Mouse (Mus musculus) neural tube, embryonic 11.5 days (tissue): Measurements from ENCODE around the gene Kcnip4. TPM values are rescaled to one million over a fixed set of nuclear protein-coding genes. Genes with fewer than 3 reads are reported as not detected.
A peak's percentile ranks its signal among the peaks of the same experiment; 100 is the strongest.

ENCODE experiments used
- ATAC-seq: fragments of 200-750 bp; cut with Nextera tagmentation; 2 replicates; pipeline ENCODE4 v1.8.0; 2017; ENCODE audit warnings: moderate number of reproducible peaks, mild to moderate bottlenecking, moderate TSS enrichment, moderate library complexity; ENCODE audit not compliant: insufficient read depth, low FRiP score, low TSS enrichment
- DNase-seq: peaks from one replicate; pipeline ENCODE4 v3.0.0-alpha.2; 2015; ENCODE audit warnings: low spot score
- H3K27ac ChIP-seq: fragments of 300-500 bp; sonication (generic); 2 replicates; pipeline ENCODE4 v1.5.1; 2014; ENCODE audit warnings: low read depth, mild to moderate bottlenecking, low read length
- H3K27me3 ChIP-seq: fragments of 300-500 bp; sonication (generic); 2 replicates; pipeline ENCODE4 v1.6.1; 2014; ENCODE audit warnings: mild to moderate bottlenecking, low read length, mixed read lengths; ENCODE audit not compliant: control insufficient read depth, insufficient read depth
- H3K36me3 ChIP-seq: fragments of 300-500 bp; sonication (generic); 2 replicates; pipeline ENCODE4 v1.6.1; 2014; ENCODE audit warnings: mild to moderate bottlenecking, low read length, moderate library complexity, mixed read lengths; ENCODE audit not compliant: control insufficient read depth, insufficient read depth
- H3K4me1 ChIP-seq: fragments of 300-500 bp; sonication (generic); 2 replicates; pipeline ENCODE4 v1.6.1; 2014; ENCODE audit warnings: low read length, mixed read lengths; ENCODE audit not compliant: control insufficient read depth, insufficient read depth
- H3K4me2 ChIP-seq: fragments of 300-500 bp; sonication (generic); 2 replicates; pipeline ENCODE4 v1.6.1; 2014; ENCODE audit warnings: low read depth, mild to moderate bottlenecking, moderate library complexity
- H3K4me3 ChIP-seq: fragments of 300-500 bp; sonication (generic); 2 replicates; pipeline ENCODE4 v1.5.1; 2014; ENCODE audit warnings: low read depth, low read length
- H3K9ac ChIP-seq: fragments of 300-500 bp; sonication (generic); 2 replicates; pipeline ENCODE4 v1.6.1; 2014; ENCODE audit warnings: mild to moderate bottlenecking, low read length
- H3K9me3 ChIP-seq: fragments of 300-500 bp; sonication (generic); 2 replicates; pipeline ENCODE4 v1.6.1; 2016; ENCODE audit warnings: low read length; ENCODE audit not compliant: control insufficient read depth
- WGBS: fragments of 180-500 bp; shearing (Covaris S2); extraction: QIAGEN DNeasy Blood & Tissue Kit; methylation state at CpG from one replicate; pipeline ENCODE4 v1.1.7; 2014; 5-methylcytosine and 5-hydroxymethylcytosine counted together
- polyA plus RNA-seq: library from polyadenylated mRNA; unstranded; fragments of >200 nt; fragmentation: Nextera tagmentation; extraction: Ambion mirVana; gene quantifications from 2 replicates; pipeline ENCODE4 v1.2.1, GENCODE M21; 2014

The Kcnip4 gene
- 1.8 and 2.6 TPM in 2 replicates for polyA plus RNA-seq

DNA sequence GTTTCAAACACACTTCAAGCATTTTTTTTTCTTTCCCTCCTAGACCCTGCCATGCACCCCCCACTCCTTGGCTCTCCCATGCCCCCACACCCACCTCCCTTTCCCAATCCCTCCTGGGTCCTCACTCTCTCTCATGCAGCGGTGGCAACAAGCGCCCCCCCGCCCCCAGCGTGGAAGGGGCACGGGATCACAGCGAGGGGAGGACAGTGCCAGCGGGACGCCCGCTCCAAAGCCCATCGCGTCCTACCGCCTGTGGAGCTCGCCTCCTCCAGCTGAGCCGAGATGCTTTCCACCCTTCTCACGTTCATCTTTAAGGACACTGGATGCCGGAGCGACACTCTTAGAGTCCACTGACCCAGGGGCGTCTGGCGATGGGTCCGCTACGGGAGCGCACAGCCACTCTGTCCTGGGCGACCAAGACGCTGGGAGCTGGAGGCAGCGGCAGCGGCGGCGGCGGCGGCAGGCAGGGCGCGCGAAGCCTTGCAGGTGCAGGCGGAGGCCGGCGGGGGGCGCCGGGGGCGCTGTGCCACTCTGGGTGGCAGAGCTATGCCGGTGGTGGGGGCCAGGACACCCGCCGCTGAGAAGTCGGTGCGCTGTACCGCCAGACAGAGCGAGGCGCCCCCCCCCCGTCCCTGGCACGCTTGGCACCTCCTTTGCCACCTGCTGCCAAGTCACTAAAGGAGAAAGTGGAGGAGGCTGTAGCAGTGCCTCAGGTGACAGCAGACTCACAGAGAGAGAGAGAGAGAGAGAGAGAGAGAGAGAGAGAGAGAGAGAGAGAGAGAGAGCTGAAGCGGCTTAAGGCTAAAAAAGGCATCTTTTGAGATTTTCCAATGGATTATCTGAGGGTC is at the start of gene Kcnip4:
Kcnip4 (minus strand) TSS at position 514 of the 848 bp plus-strand sequence.
- no peaks in the 10 kb centered on the region for H3K9me3 ChIP-seq
- WGBS: 2% methylated on average over 37 of the region's 50 CpGs

GRCm38 (mm10) chr5:49571876-49572275 is 47.2 kb upstream of the Kcnip4 start:
- no peak overlapping the region for H3K27ac ChIP-seq

More for the DNA sequence above, at the start of gene Kcnip4:
- Histone ChIP-seq H3K27ac (no peak within 1 kb of the TSS), H3K4me1 (no peaks in the 10 kb centered on the region), H3K36me3 (no peaks in the 10 kb centered on the region), H3K4me3 (peak within 1 kb of the TSS; percentile 44), H3K27me3 (no peaks in the 10 kb centered on the region), H3K4me2 (peak within 1 kb of the TSS; percentile 97), H3K9ac (peak within 1 kb of the TSS; percentile 50; the same call in 1 of the 2 replicates)
- ATAC-seq (peak; percentile 88), DNase-seq (peak; percentile 69)

GRCm38 (mm10) chr5:49563751-49564150 is 39.0 kb upstream of the Kcnip4 start:
- no peaks in the 10 kb centered on the region for H3K4me1 ChIP-seq
- WGBS: 94% methylated on average over 4 of the region's 4 CpGs

More at GRCm38 (mm10) chr5:49571876-49572275, 47.2 kb upstream of the Kcnip4 start:
- H3K4me1 ChIP-seq: no peaks in the 10 kb centered on the region
- H3K9ac ChIP-seq: no peak overlapping the region
- no peak overlapping the region for H3K4me2 ChIP-seq
- no peaks in the 10 kb centered on the region for H3K27me3 ChIP-seq
- WGBS: 82% methylated on average over 4 of the region's 4 CpGs
- ATAC-seq (no peak), DNase-seq (no peak)
- no peaks in the 10 kb centered on the region for H3K36me3 ChIP-seq
- no peaks in the 10 kb centered on the region for H3K9me3 ChIP-seq
- no peak overlapping the region for H3K4me3 ChIP-seq

DNA sequence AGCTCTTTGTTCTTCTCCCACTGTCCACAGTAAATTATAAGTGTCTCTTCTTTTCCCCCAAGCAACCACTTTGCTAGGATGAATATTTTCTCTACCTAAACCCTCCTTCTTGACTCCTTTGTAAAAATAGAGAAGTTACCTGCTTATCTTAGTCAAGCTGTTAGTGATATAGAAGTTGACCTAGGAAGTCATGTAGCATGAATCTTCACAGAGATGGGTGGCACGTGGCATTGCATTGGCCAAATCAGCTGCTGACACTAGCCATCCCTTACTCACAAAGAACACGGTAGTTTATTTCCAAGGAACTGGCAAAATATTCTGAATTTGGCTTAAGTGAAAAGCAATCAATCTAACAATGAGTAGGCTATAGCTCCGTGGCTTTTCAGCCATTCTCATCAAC is 32.7 kb upstream of the Kcnip4 start:
- no peak for DNase-seq

More at GRCm38 (mm10) chr5:49563751-49564150, 39.0 kb upstream of the Kcnip4 start:
- Histone ChIP-seq H3K27me3 (no peaks in the 10 kb centered on the region), H3K27ac (no peak overlapping the region), H3K9ac (no peak overlapping the region), H3K9me3 (no peaks in the 10 kb centered on the region), H3K36me3 (no peaks in the 10 kb centered on the region), H3K4me3 (no peak overlapping the region), H3K4me2 (no peak overlapping the region)
- DNase-seq: no peak
- no peak for ATAC-seq

DNA sequence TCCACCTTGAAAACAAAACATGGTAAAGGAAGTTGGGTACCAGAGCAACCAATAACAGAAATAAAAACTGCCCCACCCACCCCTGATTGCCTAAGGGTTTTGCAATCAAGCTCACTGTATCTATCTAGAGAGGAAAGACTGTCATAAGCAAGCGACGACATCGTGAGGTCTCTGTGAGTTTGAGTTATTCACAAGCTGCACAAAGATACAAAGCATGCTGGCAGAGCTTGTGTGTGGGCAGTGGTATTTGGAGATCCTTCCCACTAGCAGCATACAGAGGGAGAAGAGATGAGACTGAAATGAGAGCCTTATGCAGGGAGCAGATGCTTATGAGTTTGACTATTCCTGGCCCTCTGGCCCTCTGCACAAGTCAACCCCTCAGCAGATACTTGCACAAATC is 23.2 kb upstream of the Kcnip4 start:
- no peak overlapping the region for H3K4me3 ChIP-seq
- H3K9me3 ChIP-seq: no peaks in the 10 kb centered on the region
- H3K9ac ChIP-seq: no peak overlapping the region
- H3K4me2 ChIP-seq: no peak overlapping the region
- no peaks in the 10 kb centered on the region for H3K36me3 ChIP-seq
- no peaks in the 10 kb centered on the region for H3K4me1 ChIP-seq
- H3K27me3 ChIP-seq: no peaks in the 10 kb centered on the region
- 86% methylated on average over 3 of the region's 3 CpGs for WGBS
- H3K27ac ChIP-seq: no peak overlapping the region
- no peak for ATAC-seq
- no peak for DNase-seq

More for the DNA sequence above, 32.7 kb upstream of the Kcnip4 start:
- 81% methylated on average over 3 of the region's 3 CpGs for WGBS
- Histone ChIP-seq H3K4me3 (no peak overlapping the region), H3K9me3 (no peaks in the 10 kb centered on the region), H3K27me3 (no peaks in the 10 kb centered on the region), H3K36me3 (no peaks in the 10 kb centered on the region), H3K4me1 (no peaks in the 10 kb centered on the region), H3K9ac (no peak overlapping the region), H3K27ac (no peak overlapping the region), H3K4me2 (no peak overlapping the region)
- ATAC-seq: no peak

DNA sequence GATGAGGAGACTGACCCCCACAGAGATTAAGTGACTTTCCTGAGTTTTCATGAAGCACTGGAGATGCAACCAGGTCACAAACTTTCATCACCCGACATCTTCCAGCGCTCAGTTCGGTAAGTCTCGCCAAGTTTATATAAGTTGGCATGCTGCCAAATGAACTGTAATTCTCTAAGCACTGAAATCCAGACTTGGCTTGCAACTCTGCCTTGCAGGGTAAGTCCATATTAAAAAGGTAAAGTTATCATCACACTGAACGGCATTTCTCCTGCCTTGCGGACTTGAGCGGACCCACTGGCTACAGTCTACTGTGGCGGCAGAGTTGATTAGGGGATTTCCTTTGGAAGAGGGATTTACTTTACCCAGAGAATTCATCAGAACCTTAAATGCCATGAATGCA is 4.7 kb upstream of the Kcnip4 start:
- H3K9me3 ChIP-seq: no peaks in the 10 kb centered on the region
- ATAC-seq (no peak), DNase-seq (no peak)
- H3K27ac ChIP-seq: no peak overlapping the region
- H3K4me3 ChIP-seq: no peak overlapping the region
- 96% methylated on average over 8 of the region's 8 CpGs for WGBS
- no peak overlapping the region for H3K4me2 ChIP-seq
- H3K27me3 ChIP-seq: no peaks in the 10 kb centered on the region
- H3K36me3 ChIP-seq: no peaks in the 10 kb centered on the region
- no peaks in the 10 kb centered on the region for H3K4me1 ChIP-seq
- no peak overlapping the region for H3K9ac ChIP-seq

DNA sequence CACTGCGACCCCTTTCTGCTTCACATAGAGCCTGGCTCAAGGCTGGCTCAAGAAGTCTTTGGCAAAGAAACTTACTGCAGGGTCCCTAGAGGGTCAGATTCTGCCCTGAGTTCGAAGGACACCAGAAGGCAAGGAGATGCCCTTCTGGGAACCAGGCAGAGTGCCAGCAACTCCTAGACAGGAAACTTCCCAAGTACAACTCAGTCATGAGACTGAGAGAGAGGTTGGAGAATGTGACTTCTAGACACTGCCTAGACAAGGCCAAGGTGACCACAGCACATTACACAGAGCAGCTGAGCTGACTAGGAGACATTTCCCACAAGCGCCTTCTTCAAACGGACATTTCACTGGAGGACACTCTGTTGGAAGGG is 520 bp upstream of the Kcnip4 start:
- Histone ChIP-seq H3K27ac (no peak overlapping the region), H3K36me3 (no peaks in the 10 kb centered on the region), H3K4me3 (no peak overlapping the region), H3K9ac (no peak overlapping the region), H3K27me3 (no peaks in the 10 kb centered on the region), H3K9me3 (no peaks in the 10 kb centered on the region), H3K4me1 (no peaks in the 10 kb centered on the region), H3K4me2 (no peak overlapping the region)
- DNase-seq (no peak), ATAC-seq (no peak)
- whole genome bisulfite sequencing: 71% methylated on average over 4 of the region's 4 CpGs

DNA sequence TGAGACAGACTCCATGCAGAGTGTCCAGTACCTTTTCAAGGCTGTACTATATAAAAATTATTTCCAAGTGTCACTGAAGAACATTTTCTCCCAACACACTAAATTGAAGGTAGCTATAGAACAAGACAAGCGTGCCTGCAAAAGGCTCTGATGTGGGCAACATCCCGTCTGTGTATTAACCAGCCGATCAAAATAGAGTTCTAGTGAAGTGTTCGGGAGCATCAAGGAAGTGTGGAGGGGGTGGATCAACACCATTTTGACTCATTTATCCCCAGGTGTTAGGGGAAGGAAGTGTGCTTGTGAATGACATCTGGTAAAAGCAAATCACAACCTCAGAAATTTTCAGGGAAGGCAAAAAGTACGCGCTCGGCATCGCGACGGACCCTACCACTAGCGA is 712 bp downstream of the Kcnip4 start:
- H3K36me3 ChIP-seq: no peaks in the 10 kb centered on the region
- H3K9ac ChIP-seq: 0 out of 2 replicates have a peak overlapping the region, but pooled peaks have one; percentile 50
- no peaks in the 10 kb centered on the region for H3K9me3 ChIP-seq
- peak overlapping the region; percentile 44 for H3K4me3 ChIP-seq
- H3K27ac ChIP-seq: no peak overlapping the region
- no peaks in the 10 kb centered on the region for H3K27me3 ChIP-seq
- ATAC-seq: no peak
- DNase-seq: no peak
- WGBS: 5% methylated on average over 11 of the region's 11 CpGs
- H3K4me1 ChIP-seq: no peaks in the 10 kb centered on the region
- H3K4me2 ChIP-seq: peak overlapping the region; percentile 97

GRCm38 (mm10) chr5:49522986-49523385 is 1.7 kb downstream of the Kcnip4 start:
- Histone ChIP-seq H3K9ac (no peak overlapping the region), H3K4me1 (no peaks in the 10 kb centered on the region), H3K9me3 (no peaks in the 10 kb centered on the region), H3K4me2 (no peak overlapping the region), H3K36me3 (no peaks in the 10 kb centered on the region), H3K27ac (no peak overlapping the region), H3K27me3 (no peaks in the 10 kb centered on the region), H3K4me3 (no peak overlapping the region)
- DNase-seq: no peak
- ATAC-seq: no peak
- WGBS: 69% methylated on average over 4 of the region's 4 CpGs
